Mouse (Mus musculus) ES-Bruce4 (cell line): ENCODE measurements around the gene Bpifb5.

ENCODE experiments used
- CTCF ChIP-seq: IDR thresholded peaks from one replicate; pipeline ENCODE4 v1.8.1; 2011; ENCODE audit warnings: low read depth, low read length
- POLR2A ChIP-seq: IDR thresholded peaks from one replicate; pipeline ENCODE4 v1.8.1; 2011; ENCODE audit warnings: low read length; ENCODE audit not compliant: insufficient read depth

GRCm38 (mm10) chr2:154187468-154187867, 36.1 kb upstream of the Bpifb5 start:
- no peak for TF ChIP-seq POLR2A
- TF ChIP-seq CTCF: no peak
